Mouse (Mus musculus): ENCODE measurements around the gene Sumf2. TPM values are rescaled to one million over a fixed set of nuclear protein-coding genes. Genes with fewer than 3 reads are reported as not detected.

Gene Sumf2
- total and polyA plus RNA-seq, 3 experiments: 34.6 to 43.0 (median 39.7) TPM

- Histone ChIP-seq H3K9ac (ENCODE audit: insufficient read depth, low read depth) (no peak overlapping the region), H3K27me3 (replicated peaks) (no peaks in the 10 kb centered on the region), H3K27ac (ENCODE audit: insufficient read depth, low read depth) (no peak overlapping the region), H3K4me3 (replicated peaks in 1 of 3; ENCODE audit: low read depth in 2 of 3, low read length in 2 of 3, poor library complexity in 1 of 3) (no peak overlapping the region), H3K4me1 (ENCODE audit: control insufficient read depth in 1 of 2, insufficient read depth in 2 of 2) (no peaks in the 10 kb centered on the region), H3K9me3 (replicated peaks; ENCODE audit: low read length) (no peaks in the 10 kb centered on the region), H3K79me2 (replicated peaks; ENCODE audit: control insufficient read depth, extremely low read depth, insufficient read depth, poor library complexity, severe bottlenecking) (no peaks in the 10 kb centered on the region; the same call in 1 of the 2 replicates), H3K4me2 (ENCODE audit: insufficient read depth, low read depth, poor library complexity, severe bottlenecking) (no peak overlapping the region), H3K36me3 (replicated peaks in 1 of 2; ENCODE audit: control insufficient read depth in 1 of 2, insufficient read depth in 1 of 2, low read length in 1 of 2) (peaks cover 55 to 82% of the 10 kb centered on the region in 2 experiments)
- dilution Hi-C loops (cut with MboI; ENCODE audit: extremely low pct_ligation_motif_present, extremely low pct_unique_long_range_greater_than_20kb, low sequenced_read_pairs) (no loop called here), in situ Hi-C loops (cut with MboI; ENCODE audit: low pct_ligation_motif_present, low pct_unique_long_range_greater_than_20kb, low sequenced_read_pairs) (no loop called here)
- no peak for DNase-seq (ENCODE audit: extremely low read depth)
- no peak for TF ChIP-seq E2F4 (IDR thresholded peaks at IDR 0.05; ENCODE audit: insufficient replicate concordance, low read depth, low read length)
Measured at GRCm38 (mm10) chr5:129855163-129855562, 8.4 kb downstream of the Sumf2 start.

- H3K79me2 ChIP-seq (replicated peaks; ENCODE audit: control insufficient read depth, extremely low read depth, insufficient read depth, poor library complexity, severe bottlenecking): no peaks in the 10 kb centered on the region
- H3K4me3 ChIP-seq (replicated peaks in 1 of 3; ENCODE audit: low read depth in 2 of 3, low read length in 2 of 3, poor library complexity in 1 of 3): no peak overlapping the region
- in situ Hi-C loops (cut with MboI; ENCODE audit: low pct_ligation_motif_present, low pct_unique_long_range_greater_than_20kb, low sequenced_read_pairs) (no loop called here), dilution Hi-C loops (cut with MboI; ENCODE audit: extremely low pct_ligation_motif_present, extremely low pct_unique_long_range_greater_than_20kb, low sequenced_read_pairs) (no loop called here)
- H3K4me2 ChIP-seq (ENCODE audit: insufficient read depth, low read depth, poor library complexity, severe bottlenecking): no peak overlapping the region
- H3K4me1 ChIP-seq (ENCODE audit: control insufficient read depth in 1 of 2, insufficient read depth in 2 of 2): no peaks in the 10 kb centered on the region
- no peaks in the 10 kb centered on the region for H3K27me3 ChIP-seq (replicated peaks)
- no peak overlapping the region for H3K9ac ChIP-seq (ENCODE audit: insufficient read depth, low read depth)
- H3K27ac ChIP-seq (ENCODE audit: insufficient read depth, low read depth): no peak overlapping the region
- peaks cover 60 to 86% of the 10 kb centered on the region in 2 experiments for H3K36me3 ChIP-seq (replicated peaks in 1 of 2; ENCODE audit: control insufficient read depth in 1 of 2, insufficient read depth in 1 of 2, low read length in 1 of 2)
- no peak for DNase-seq (ENCODE audit: extremely low read depth)
- H3K9me3 ChIP-seq (replicated peaks; ENCODE audit: low read length): no peaks in the 10 kb centered on the region
- TF ChIP-seq EP300 (IDR thresholded peaks at IDR 0.05; ENCODE audit: low read length): no peak
- TF ChIP-seq CTCF (conservative IDR thresholded peaks at IDR 0.05 in 1 of 2, IDR thresholded peaks at IDR 0.05 in 1 of 2; ENCODE audit: low read depth in 2 of 2, low read length in 2 of 2): peak in 1 of 2 experiments; percentile 27; a peak in 2 of 4 replicates
Measured at GRCm38 (mm10) chr5:129856414-129856813, 9.6 kb downstream of the Sumf2 start.

- Histone ChIP-seq H3K9ac (ENCODE audit: insufficient read depth, low read depth) (no peak overlapping the region), H3K27ac (ENCODE audit: insufficient read depth, low read depth) (no peak overlapping the region), H3K4me1 (ENCODE audit: control insufficient read depth in 1 of 2, insufficient read depth in 2 of 2) (no peaks in the 10 kb centered on the region), H3K36me3 (replicated peaks in 1 of 2; ENCODE audit: control insufficient read depth in 1 of 2, insufficient read depth in 1 of 2, low read length in 1 of 2) (peaks cover 48 to 61% of the 10 kb centered on the region in 2 experiments), H3K4me3 (replicated peaks in 1 of 3; ENCODE audit: low read depth in 2 of 3, low read length in 2 of 3, poor library complexity in 1 of 3) (no peak overlapping the region), H3K4me2 (ENCODE audit: insufficient read depth, low read depth, poor library complexity, severe bottlenecking) (no peak overlapping the region), H3K27me3 (replicated peaks) (no peaks in the 10 kb centered on the region), H3K79me2 (replicated peaks; ENCODE audit: control insufficient read depth, extremely low read depth, insufficient read depth, poor library complexity, severe bottlenecking) (no peaks in the 10 kb centered on the region), H3K9me3 (replicated peaks; ENCODE audit: low read length) (peaks cover 10% of the 10 kb centered on the region)
- dilution Hi-C loops (cut with MboI; ENCODE audit: extremely low pct_ligation_motif_present, extremely low pct_unique_long_range_greater_than_20kb, low sequenced_read_pairs) (no loop called here), in situ Hi-C loops (cut with MboI; ENCODE audit: low pct_ligation_motif_present, low pct_unique_long_range_greater_than_20kb, low sequenced_read_pairs) (no loop called here)
- no peak for DNase-seq (ENCODE audit: extremely low read depth)
- TF ChIP-seq MEF2A (IDR thresholded peaks at IDR 0.05; ENCODE audit: borderline replicate concordance, low read depth, low read length) (no peak), SMC3 (IDR thresholded peaks at IDR 0.05; ENCODE audit: low read depth, low read length) (no peak), CHD1 (IDR thresholded peaks at IDR 0.05; ENCODE audit: low read depth, low read length) (no peak), CHD2 (IDR thresholded peaks at IDR 0.05; ENCODE audit: low read length) (no peak), EP300 (IDR thresholded peaks at IDR 0.05; ENCODE audit: low read length) (no peak), HCFC1 (IDR thresholded peaks at IDR 0.05; ENCODE audit: low read depth, low read length) (no peak), JUND (conservative IDR thresholded peaks at IDR 0.05; ENCODE audit: low read depth, low read length) (no peak), RAD21 (IDR thresholded peaks at IDR 0.05; ENCODE audit: low read depth, low read length) (no peak)
Measured at GRCm38 (mm10) chr5:129862325-129862724, 15.5 kb downstream of the Sumf2 start.
